8 mouse cellular contexts compared by ENCODE assay signal in the genomic region with DNA sequence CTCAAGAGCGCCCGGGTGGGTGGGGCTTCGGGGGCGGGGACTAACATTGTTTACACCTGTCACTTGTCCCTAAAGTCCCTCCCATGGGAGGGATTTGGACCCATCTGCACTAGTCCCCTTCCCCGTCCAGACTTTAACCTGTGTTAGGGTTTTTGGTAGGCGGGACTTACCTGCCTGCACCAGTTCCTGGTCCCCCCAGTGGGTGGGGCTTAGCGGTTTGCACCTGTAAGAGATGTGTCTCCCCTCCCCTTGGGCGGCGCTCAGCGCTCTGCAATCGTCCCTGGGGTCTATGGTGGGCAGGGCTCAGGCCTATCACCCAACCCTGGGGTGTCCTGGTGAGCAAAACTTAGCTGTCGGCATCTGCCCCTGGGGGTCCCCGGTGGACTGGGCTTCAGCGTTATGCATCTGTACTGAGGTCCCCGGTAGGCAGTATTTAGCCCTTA. TPM values are rescaled to one million over a fixed set of nuclear protein-coding genes. Genes with fewer than 3 reads are reported as not detected.
DNase-seq lines count a peak whose midpoint lies in the region; ATAC-seq and TF ChIP-seq lines count a peak whose summit lies in the region.

No protein-coding gene starts in this region.

- no peaks in the 10 kb centered on the region for H3K36me3 ChIP-seq in spleen, adult 2 months (ENCODE audit: control insufficient read depth, insufficient read depth, low read length)
- no peaks in the 10 kb centered on the region for H3K36me3 ChIP-seq in intestine, embryonic 15.5 days
- no peaks in the 10 kb centered on the region for H3K36me3 ChIP-seq in lung, postnatal 0 days (ENCODE audit: insufficient read depth, low read length)

- TF ChIP-seq POLR2A in spleen, adult 2 months (IDR thresholded peaks at IDR 0.05; ENCODE audit: low read depth, low read length), result no peak
- TF ChIP-seq POLR2A in cortical plate, adult 2 months (IDR thresholded peaks at IDR 0.05; ENCODE audit: extremely low read depth, insufficient read depth, low read length), result no peak

- whole genome bisulfite sequencing in spleen, adult 2 months, result 4% methylated on average over 15 of the region's 15 CpGs
- 2% methylated on average over 15 of the region's 15 CpGs for WGBS in intestine, embryonic 15.5 days
- WGBS in lung, postnatal 0 days, result 2% methylated on average over 15 of the region's 15 CpGs

- peak; percentile 74 for ATAC-seq in intestine, embryonic 15.5 days
- ATAC-seq in lung, postnatal 0 days, result peak; percentile 56

- peak overlapping the region; percentile 65 for H3K9ac ChIP-seq in intestine, embryonic 15.5 days
- peak overlapping the region; percentile 38 for H3K9ac ChIP-seq in lung, postnatal 0 days (replicated peaks; ENCODE audit: low read depth)

- H3K9me3 ChIP-seq in intestine, embryonic 15.5 days, result no peaks in the 10 kb centered on the region
- no peaks in the 10 kb centered on the region for H3K9me3 ChIP-seq in lung, postnatal 0 days (ENCODE audit: low read length)

- DNase-seq in spleen, adult 2 months (ENCODE audit: low read depth in 1 of 2, low spot score in 2 of 2), result no peak
- no peak for DNase-seq in spleen, adult 18-20 months
- no peak for DNase-seq in lung, postnatal 0 days (ENCODE audit: low spot score)
- DNase-seq in urinary bladder, adult 18-20 months (ENCODE audit: low spot score in 2 of 2), result no peak
- no peak for DNase-seq in adrenal gland, adult 18-20 months (ENCODE audit: low spot score in 2 of 2)
- no peak for DNase-seq in ovary, postnatal 36 days (ENCODE audit: low spot score)

- no peak for TF ChIP-seq EP300 in lung, postnatal 0 days (IDR thresholded peaks at IDR 0.05)

- H3K4me1 ChIP-seq in spleen, adult 2 months (ENCODE audit: control insufficient read depth, insufficient read depth, insufficient read length), result peaks cover 3% of the 10 kb centered on the region; the same call in 1 of the 2 replicates
- H3K4me1 ChIP-seq in cortical plate, adult 2 months (ENCODE audit: control insufficient read depth, insufficient read depth, low read length), result no peaks in the 10 kb centered on the region
- H3K4me1 ChIP-seq in intestine, embryonic 15.5 days (replicated peaks), result peaks cover 36% of the 10 kb centered on the region
- H3K4me1 ChIP-seq in lung, postnatal 0 days (ENCODE audit: insufficient read depth, low read depth, low read length), result peaks cover 4% of the 10 kb centered on the region; the same call in 1 of the 2 replicates

- no peak for TF ChIP-seq CTCF in spleen, adult 2 months (IDR thresholded peaks at IDR 0.05; ENCODE audit: extremely low read depth, insufficient read depth, insufficient read length, insufficient replicate concordance)
- no peak for TF ChIP-seq CTCF in cortical plate, adult 2 months (IDR thresholded peaks at IDR 0.05; ENCODE audit: extremely low read depth, insufficient read depth, low read length)
- TF ChIP-seq CTCF in lung, postnatal 0 days (IDR thresholded peaks at IDR 0.05), result no peak

- peak overlapping the region; percentile 85 for H3K4me2 ChIP-seq in intestine, embryonic 15.5 days (replicated peaks)
- peak overlapping the region; percentile 94 for H3K4me2 ChIP-seq in lung, postnatal 0 days (replicated peaks; ENCODE audit: low read depth, low read length)

- H3K4me3 ChIP-seq in spleen, adult 2 months (ENCODE audit: extremely low read depth, insufficient read depth, insufficient read length), result peak overlapping the region; percentile 81
- H3K4me3 ChIP-seq in cortical plate, adult 2 months (ENCODE audit: insufficient read depth, low read length), result peak overlapping the region; percentile 77
- H3K4me3 ChIP-seq in intestine, embryonic 15.5 days (replicated peaks), result peak overlapping the region; percentile 67
- H3K4me3 ChIP-seq in lung, postnatal 0 days (ENCODE audit: low read depth, low read length), result peak overlapping the region; percentile 79

- H3K27me3 ChIP-seq in spleen, adult 2 months (ENCODE audit: control insufficient read depth, insufficient read depth, low read length), result no peaks in the 10 kb centered on the region
- H3K27me3 ChIP-seq in intestine, embryonic 15.5 days (replicated peaks), result no peaks in the 10 kb centered on the region
- no peaks in the 10 kb centered on the region for H3K27me3 ChIP-seq in lung, postnatal 0 days (replicated peaks; ENCODE audit: insufficient read depth, low read length)

- no peak overlapping the region for H3K27ac ChIP-seq in spleen, adult 2 months (ENCODE audit: insufficient read depth, low read length)
- no peak overlapping the region for H3K27ac ChIP-seq in cortical plate, adult 2 months (ENCODE audit: insufficient read depth, low read length)
- H3K27ac ChIP-seq in intestine, embryonic 15.5 days, result peak overlapping the region; percentile 72
- H3K27ac ChIP-seq in lung, postnatal 0 days (ENCODE audit: low read length), result 0 out of 2 replicates have a peak overlapping the region, but pooled peaks have one; percentile 26

RNA-seq across cellular contexts. Expression of a gene that starts 0.7 kb away (rescaled TPM):
- polyA plus RNA-seq in spleen, adult 2 months (2012; rRNA removed), result 11.0 and 13.2 TPM in 2 replicates
- 23.6 and 24.5 TPM in 2 replicates for polyA plus RNA-seq in cortical plate, adult 2 months (2012; rRNA removed)
- polyA plus RNA-seq in intestine, embryonic 15.5 days (2015; fragmentation: Nextera tagmentation; extraction: Ambion mirVana), result 41.0 and 42.6 TPM in 2 replicates
- polyA plus RNA-seq in lung, postnatal 0 days (2015; fragmentation: Nextera tagmentation; extraction: Ambion mirVana), result 6.9 and 7.3 TPM in 2 replicates
- 10 to 100 TPM; 14.1 to 15.2 TPM for total RNA-seq in adrenal gland, adult 18-20 months (2021)

RNA-seq across cellular contexts. Expression of a gene that starts 12.5 kb away (rescaled TPM):
- polyA plus RNA-seq in spleen, adult 2 months (2012; rRNA removed), result 35.7 and 46.8 TPM in 2 replicates
- polyA plus RNA-seq in cortical plate, adult 2 months (2012; rRNA removed), result 23.9 and 25.6 TPM in 2 replicates
- 26.6 and 29.9 TPM in 2 replicates for polyA plus RNA-seq in intestine, embryonic 15.5 days (2015; fragmentation: Nextera tagmentation; extraction: Ambion mirVana)
- 131 and 145 TPM in 2 replicates for polyA plus RNA-seq in lung, postnatal 0 days (2015; fragmentation: Nextera tagmentation; extraction: Ambion mirVana)
- 10 to 100 TPM; 34.1 to 75.0 TPM for total RNA-seq in adrenal gland, adult 18-20 months (2021)

RNA-seq across cellular contexts. Expression of a gene that starts 16.6 kb away (rescaled TPM):
- 123 and 133 TPM in 2 replicates for polyA plus RNA-seq in spleen, adult 2 months (2012; rRNA removed)
- polyA plus RNA-seq in cortical plate, adult 2 months (2012; rRNA removed), result 207 and 219 TPM in 2 replicates
- 363 and 364 TPM in 2 replicates for polyA plus RNA-seq in intestine, embryonic 15.5 days (2015; fragmentation: Nextera tagmentation; extraction: Ambion mirVana)
- polyA plus RNA-seq in lung, postnatal 0 days (2015; fragmentation: Nextera tagmentation; extraction: Ambion mirVana), result 211 and 233 TPM in 2 replicates
- 100 to 1,000 TPM; 208 to 219 TPM for total RNA-seq in adrenal gland, adult 18-20 months (2021)

RNA-seq across cellular contexts. Expression of a gene that starts 45.7 kb away (rescaled TPM):
- 0.08 and 0.09 TPM in 2 replicates for polyA plus RNA-seq in spleen, adult 2 months (2012; rRNA removed)
- polyA plus RNA-seq in cortical plate, adult 2 months (2012; rRNA removed), result 0.21 and 0.40 TPM in 2 replicates
- 0.05 TPM in 1 of 2 replicates, not detected in the other for polyA plus RNA-seq in intestine, embryonic 15.5 days (2015; fragmentation: Nextera tagmentation; extraction: Ambion mirVana)
- polyA plus RNA-seq in lung, postnatal 0 days (2015; fragmentation: Nextera tagmentation; extraction: Ambion mirVana), result 0.04 TPM in 1 of 2 replicates, not detected in the other
- under 1 TPM; 0.10 to 0.13 TPM for total RNA-seq in adrenal gland, adult 18-20 months (2021)

Comparison
In these comparisons a context has a peak if more than half of its experiments do, and no peak if none do; other contexts are left out.
1. H3K27ac ChIP-seq: peak in intestine, embryonic 15.5 days (single experiment) and lung, postnatal 0 days (single experiment); none in spleen, adult 2 months (single experiment) and cortical plate, adult 2 months (single experiment).
2. Peak in every context shown above with its lines, with median percentiles within 50 percentile points of each other: H3K4me3 ChIP-seq.